Mouse (Mus musculus): ENCODE measurements at regions not wholly inside any gene's neighbourhood (a gene's known extent, or its start where the extent isn't known, plus 50 kb on each side); places are given as distances from the start of the nearest gene placed in this dataset.

GRCm38 (mm10) chr16:42635766-42636165 lies 239.9 kb upstream of the Zbtb20 start:
- DNase-seq (ENCODE audit: low read depth in 3 of 3, low spot score in 3 of 3): no peak
- whole genome bisulfite sequencing (ENCODE audit: insufficient replicate concordance): 31% methylated on average over 3 of the region's 3 CpGs
- no peak overlapping the region for H3K9ac ChIP-seq (replicated peaks)
- ATAC-seq (ENCODE audit: insufficient read depth): no peak
- no peak overlapping the region for H3K4me3 ChIP-seq (ENCODE audit: insufficient read depth in 1 of 2, low read depth in 2 of 2, low read length in 2 of 2)
- no peaks in the 10 kb centered on the region for H3K27me3 ChIP-seq (ENCODE audit: control insufficient read depth, insufficient read depth, low read length)
- H3K9me3 ChIP-seq (ENCODE audit: control insufficient read depth, low read length): no peaks in the 10 kb centered on the region
- H3K27ac ChIP-seq: no peak overlapping the region
- no peak overlapping the region for H3K4me2 ChIP-seq (ENCODE audit: low read depth)
- H3K4me1 ChIP-seq (replicated peaks; ENCODE audit: control insufficient read depth in 2 of 2, insufficient read depth in 2 of 2, low read length in 1 of 2): no peaks in the 10 kb centered on the region
- TF ChIP-seq EP300 (IDR thresholded peaks at IDR 0.05; ENCODE audit: low read depth) (no peak), CTCF (IDR thresholded peaks at IDR 0.05; ENCODE audit: low read depth) (no peak)
- H3K36me3 ChIP-seq (replicated peaks; ENCODE audit: control insufficient read depth, insufficient read depth, low read depth): no peaks in the 10 kb centered on the region

GRCm38 (mm10) chr16:42627675-42628074 lies 248.0 kb upstream of the Zbtb20 start:
- ATAC-seq (ENCODE audit: insufficient read depth): no peak
- TF ChIP-seq CTCF (IDR thresholded peaks at IDR 0.05; ENCODE audit: low read depth) (no peak), EP300 (IDR thresholded peaks at IDR 0.05; ENCODE audit: low read depth) (no peak)
- WGBS (ENCODE audit: insufficient replicate concordance): 68% methylated on average over 3 of the region's 3 CpGs

GRCm38 (mm10) chr16:42615920-42616319 lies 259.8 kb upstream of the Zbtb20 start:
- H3K4me3 ChIP-seq (ENCODE audit: insufficient read depth in 1 of 2, low read depth in 2 of 2, low read length in 2 of 2): no peak overlapping the region
- WGBS (ENCODE audit: insufficient replicate concordance): 35% methylated on average over 3 of the region's 3 CpGs
- TF ChIP-seq CTCF (IDR thresholded peaks at IDR 0.05; ENCODE audit: low read depth): no peak
- no peak for TF ChIP-seq EP300 (IDR thresholded peaks at IDR 0.05; ENCODE audit: low read depth)
- ATAC-seq (ENCODE audit: insufficient read depth) (no peak), DNase-seq (ENCODE audit: low read depth in 3 of 3, low spot score in 3 of 3) (no peak)
- no peak overlapping the region for H3K4me2 ChIP-seq (ENCODE audit: low read depth)
- H3K27me3 ChIP-seq (ENCODE audit: control insufficient read depth, insufficient read depth, low read length): no peaks in the 10 kb centered on the region
- H3K9me3 ChIP-seq (ENCODE audit: control insufficient read depth, low read length): no peaks in the 10 kb centered on the region
- no peaks in the 10 kb centered on the region for H3K36me3 ChIP-seq (replicated peaks; ENCODE audit: control insufficient read depth, insufficient read depth, low read depth)
- H3K9ac ChIP-seq (replicated peaks): no peak overlapping the region
- H3K4me1 ChIP-seq (replicated peaks; ENCODE audit: control insufficient read depth in 2 of 2, insufficient read depth in 2 of 2, low read length in 1 of 2): no peaks in the 10 kb centered on the region
- H3K27ac ChIP-seq: no peak overlapping the region

More at GRCm38 (mm10) chr16:42627675-42628074, 248.0 kb upstream of the Zbtb20 start:
- Histone ChIP-seq H3K27ac (no peak overlapping the region), H3K9ac (replicated peaks) (no peak overlapping the region), H3K36me3 (replicated peaks; ENCODE audit: control insufficient read depth, insufficient read depth, low read depth) (no peaks in the 10 kb centered on the region), H3K27me3 (ENCODE audit: control insufficient read depth, insufficient read depth, low read length) (no peaks in the 10 kb centered on the region), H3K9me3 (ENCODE audit: control insufficient read depth, low read length) (no peaks in the 10 kb centered on the region), H3K4me1 (replicated peaks; ENCODE audit: control insufficient read depth in 2 of 2, insufficient read depth in 2 of 2, low read length in 1 of 2) (no peaks in the 10 kb centered on the region), H3K4me3 (ENCODE audit: insufficient read depth in 1 of 2, low read depth in 2 of 2, low read length in 2 of 2) (no peak overlapping the region), H3K4me2 (ENCODE audit: low read depth) (no peak overlapping the region)
- DNase-seq (ENCODE audit: low read depth in 3 of 3, low spot score in 3 of 3): no peak

GRCm38 (mm10) chr16:42612011-42612410 lies 263.7 kb upstream of the Zbtb20 start:
- no peak for TF ChIP-seq CTCF (IDR thresholded peaks at IDR 0.05; ENCODE audit: low read depth)
- no peak for TF ChIP-seq EP300 (IDR thresholded peaks at IDR 0.05; ENCODE audit: low read depth)
- H3K4me3 ChIP-seq (ENCODE audit: insufficient read depth in 1 of 2, low read depth in 2 of 2, low read length in 2 of 2): no peak overlapping the region
- 47% methylated on average over 2 of the region's 2 CpGs for WGBS (ENCODE audit: insufficient replicate concordance)
- no peak overlapping the region for H3K27ac ChIP-seq
- no peak overlapping the region for H3K9ac ChIP-seq (replicated peaks)
- no peak overlapping the region for H3K4me2 ChIP-seq (ENCODE audit: low read depth)
- H3K4me1 ChIP-seq (replicated peaks; ENCODE audit: control insufficient read depth in 2 of 2, insufficient read depth in 2 of 2, low read length in 1 of 2): no peaks in the 10 kb centered on the region
- H3K9me3 ChIP-seq (ENCODE audit: control insufficient read depth, low read length): no peaks in the 10 kb centered on the region
- no peaks in the 10 kb centered on the region for H3K36me3 ChIP-seq (replicated peaks; ENCODE audit: control insufficient read depth, insufficient read depth, low read depth)
- ATAC-seq (ENCODE audit: insufficient read depth): no peak
- H3K27me3 ChIP-seq (ENCODE audit: control insufficient read depth, insufficient read depth, low read length): no peaks in the 10 kb centered on the region
- no peak for DNase-seq (ENCODE audit: low read depth in 3 of 3, low spot score in 3 of 3)

GRCm38 (mm10) chr16:42608336-42608735 lies 267.3 kb upstream of the Zbtb20 start:
- no peaks in the 10 kb centered on the region for H3K27me3 ChIP-seq (ENCODE audit: control insufficient read depth, insufficient read depth, low read length)
- no peak overlapping the region for H3K27ac ChIP-seq
- DNase-seq (ENCODE audit: low read depth in 3 of 3, low spot score in 3 of 3) (no peak), ATAC-seq (ENCODE audit: insufficient read depth) (no peak)
- H3K36me3 ChIP-seq (replicated peaks; ENCODE audit: control insufficient read depth, insufficient read depth, low read depth): no peaks in the 10 kb centered on the region
- no peaks in the 10 kb centered on the region for H3K4me1 ChIP-seq (replicated peaks; ENCODE audit: control insufficient read depth in 2 of 2, insufficient read depth in 2 of 2, low read length in 1 of 2)
- TF ChIP-seq EP300 (IDR thresholded peaks at IDR 0.05; ENCODE audit: low read depth) (no peak), CTCF (IDR thresholded peaks at IDR 0.05; ENCODE audit: low read depth) (no peak)
- no peak overlapping the region for H3K4me2 ChIP-seq (ENCODE audit: low read depth)
- no peak overlapping the region for H3K4me3 ChIP-seq (ENCODE audit: insufficient read depth in 1 of 2, low read depth in 2 of 2, low read length in 2 of 2)
- H3K9ac ChIP-seq (replicated peaks): no peak overlapping the region
- WGBS (ENCODE audit: insufficient replicate concordance): 42% methylated on average over 5 of the region's 5 CpGs
- H3K9me3 ChIP-seq (ENCODE audit: control insufficient read depth, low read length): no peaks in the 10 kb centered on the region
